Mouse (Mus musculus) stomach, postnatal 0 days (tissue): ENCODE data around the gene Dnaic1.

Source experiments
- CTCF ChIP-seq: IDR thresholded peaks from 2 replicates; pipeline ENCODE4 v1.5.1; 2016; ENCODE audit warnings: antibody characterized with exemption, low read depth, mild to moderate bottlenecking, moderate library complexity
- EP300 ChIP-seq: optimal IDR thresholded peaks from 2 replicates; pipeline ENCODE3; 2016; ENCODE audit warnings: antibody characterized with exemption

DNA sequence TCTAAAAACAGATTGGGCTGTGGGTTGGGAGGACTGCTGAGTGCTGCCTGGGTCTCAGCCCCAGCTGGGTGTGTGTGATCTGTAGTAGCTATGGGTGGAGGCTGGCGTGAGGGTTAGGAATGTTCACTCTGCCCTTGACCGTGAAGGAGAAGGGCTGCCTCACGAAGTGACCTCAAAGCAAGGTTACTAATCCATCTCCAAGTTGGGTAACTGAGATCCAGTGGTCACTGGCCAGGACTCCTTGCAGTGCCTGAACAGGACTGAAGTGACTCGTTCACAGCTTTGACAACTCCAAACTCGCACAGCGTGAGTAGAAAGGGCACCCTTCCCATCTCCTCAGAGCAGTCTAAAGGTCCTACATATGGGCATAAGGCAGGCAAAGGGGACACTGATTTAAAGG is 109.3 kb downstream of the Dnaic1 start:
- TF ChIP-seq CTCF (no peak), EP300 (no peak)
